Mouse (Mus musculus): ENCODE measurements around the gene Utp20. TPM values are rescaled to one million over a fixed set of nuclear protein-coding genes. Genes with fewer than 3 reads are reported as not detected.
A peak's percentile ranks its signal among the peaks of the same experiment; 100 is the strongest.

Utp20 gene
- 10 to 100 TPM; 15.7 to 23.6 TPM for polyA plus RNA-seq (2017; shearing (Covaris generic))

DNA sequence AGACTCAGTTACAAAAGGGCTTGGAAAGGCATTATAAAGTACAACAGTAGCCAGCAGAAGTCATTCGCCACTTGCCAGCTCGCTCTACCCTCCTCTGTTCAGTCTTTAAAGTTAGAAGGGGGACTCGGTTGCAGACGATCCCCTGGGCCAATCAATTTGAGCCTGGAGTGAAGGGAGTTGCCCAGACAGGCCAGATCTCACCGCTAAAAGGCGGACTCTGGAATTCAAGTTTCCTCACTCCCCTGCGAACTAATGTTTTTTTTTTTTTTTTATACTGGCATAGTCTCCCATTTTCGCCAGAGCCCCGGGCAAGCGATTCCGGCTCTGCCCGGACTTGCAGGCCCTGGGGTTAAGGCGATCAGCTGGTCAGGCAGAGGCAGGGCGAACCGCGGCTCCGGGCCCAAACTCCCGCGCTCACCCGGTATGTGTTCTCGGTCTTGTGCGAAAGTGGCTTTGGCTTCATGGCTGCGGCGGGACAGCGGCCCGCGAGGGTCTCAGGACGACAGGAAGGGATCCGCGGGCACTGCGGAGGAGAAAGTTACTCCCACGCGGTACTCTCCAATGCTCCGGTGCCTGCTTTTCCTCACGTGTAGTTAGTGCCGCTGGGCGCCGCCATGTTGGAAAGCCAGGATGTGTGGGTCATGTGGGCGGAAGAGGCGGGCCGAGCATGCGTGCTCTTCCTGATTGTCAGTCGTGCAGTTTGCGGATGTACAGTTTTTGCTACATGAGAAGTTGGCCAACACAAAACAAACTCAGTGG lies at the start of gene Utp20:
Gene Utp20 (minus strand): TSS at position 617 of the 759 bp plus-strand sequence.
- ATAC-seq = peak; percentile 100

GRCm38 (mm10) chr10:88874870-88875269 lies 48.3 kb upstream of the Utp20 start:
- ATAC-seq = peak; percentile 92

GRCm38 (mm10) chr10:88866017-88866416 lies 39.4 kb upstream of the Utp20 start:
- ATAC-seq = no peak

- ATAC-seq = no peak
Observed at GRCm38 (mm10) chr10:88862293-88862692, 35.7 kb upstream of the Utp20 start.

- no peak for ATAC-seq
Observed at GRCm38 (mm10) chr10:88861416-88861815, 34.8 kb upstream of the Utp20 start.

DNA sequence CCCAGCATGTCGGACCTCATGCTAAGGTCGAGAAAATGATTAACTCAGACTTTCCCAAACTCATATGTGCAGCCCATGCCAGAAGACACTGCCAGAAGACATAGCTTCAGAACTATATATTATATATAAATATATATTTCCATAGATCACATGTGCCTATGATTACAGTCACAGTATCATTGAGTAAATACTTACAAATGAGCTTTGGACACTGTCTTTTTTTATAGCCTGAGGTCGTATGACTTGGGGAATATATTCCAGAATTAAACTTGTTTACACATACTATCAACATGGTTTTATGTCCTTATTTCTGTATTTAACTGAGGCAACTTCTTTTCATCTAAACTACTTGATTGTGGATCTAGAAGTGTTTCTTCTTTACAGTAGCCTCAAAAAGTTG lies 34.3 kb upstream of the Utp20 start:
- no peak for ATAC-seq

GRCm38 (mm10) chr10:88853326-88853725 lies 26.7 kb upstream of the Utp20 start:
- ATAC-seq = no peak

- ATAC-seq = no peak
Observed at GRCm38 (mm10) chr10:88849976-88850375, 23.4 kb upstream of the Utp20 start.

DNA sequence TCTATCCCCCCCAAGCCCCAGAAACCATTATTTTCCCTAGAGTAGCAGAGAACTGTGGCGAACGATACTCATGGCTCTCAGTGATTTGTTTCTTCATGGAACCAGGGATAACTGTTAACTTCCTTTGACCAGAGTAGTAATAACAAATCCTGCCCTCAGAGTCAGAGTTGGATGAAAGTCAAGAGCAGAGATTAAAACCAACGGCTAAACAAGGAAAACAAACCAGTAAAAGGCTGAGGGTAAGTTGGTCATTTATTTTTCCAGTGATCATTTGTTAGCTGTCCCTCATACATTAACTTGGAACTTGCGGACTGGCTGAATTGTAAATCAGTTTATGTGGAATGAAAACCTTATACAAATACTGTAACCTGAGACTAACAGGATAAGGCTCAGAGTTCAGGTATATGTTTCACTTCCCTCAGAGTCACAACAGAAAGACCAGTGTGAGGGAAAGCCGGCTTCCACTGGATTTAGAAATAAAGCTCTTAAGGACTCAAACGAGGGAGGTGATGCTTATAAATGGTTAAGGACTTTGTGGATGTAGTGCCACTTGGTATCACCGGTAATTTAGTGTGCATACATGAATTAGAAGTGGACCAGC lies 22.4 kb upstream of the Utp20 start:
- no peak for ATAC-seq

GRCm38 (mm10) chr10:88834227-88834626 lies 7.6 kb upstream of the Utp20 start:
- ATAC-seq = no peak

DNA sequence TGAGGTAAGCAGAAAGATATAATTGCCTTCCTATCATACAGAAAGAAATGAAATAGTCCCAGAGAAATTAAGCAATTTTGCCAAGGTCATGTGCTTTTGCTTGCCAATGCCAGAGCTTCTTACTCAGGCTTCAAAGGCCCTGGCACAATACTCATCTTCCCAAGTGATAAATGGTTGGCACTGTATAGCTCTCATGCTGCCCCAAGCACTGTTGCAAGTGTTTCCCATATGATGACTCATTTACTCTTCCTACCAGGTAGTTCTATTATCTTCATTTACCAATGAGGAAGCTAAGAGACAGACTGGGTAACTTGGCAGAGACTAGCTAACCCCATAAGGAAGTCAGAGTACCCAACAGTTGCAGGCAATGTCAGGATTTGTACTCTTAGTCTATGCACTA lies 1.8 kb upstream of the Utp20 start:
- ATAC-seq = no peak

- no peak for ATAC-seq
Observed at GRCm38 (mm10) chr10:88827596-88827995, 992 bp upstream of the Utp20 start.

DNA sequence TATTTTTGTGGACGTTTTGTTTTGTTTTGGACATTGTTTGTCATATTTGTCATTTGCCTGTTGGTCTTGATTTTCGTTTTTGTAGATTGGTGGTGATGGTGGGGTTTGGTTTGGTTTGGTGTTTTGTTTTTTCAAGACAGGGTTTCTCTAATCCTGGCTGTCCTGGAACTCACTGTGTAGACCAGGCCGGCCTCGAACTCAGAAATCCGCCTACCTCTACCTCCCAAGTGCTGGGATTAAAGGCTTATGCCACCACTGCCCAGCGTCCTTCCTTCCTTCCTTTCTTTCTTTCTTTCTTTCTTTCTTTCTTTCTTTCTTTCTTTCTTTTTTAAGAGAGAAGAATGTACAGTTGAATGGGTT lies 323 bp upstream of the Utp20 start:
- ATAC-seq = peak; percentile 51

GRCm38 (mm10) chr10:88817335-88817734 lies 9.3 kb downstream of the Utp20 start:
- no peak for ATAC-seq

- ATAC-seq = no peak
Observed at GRCm38 (mm10) chr10:88815256-88815655, 11.3 kb downstream of the Utp20 start.

GRCm38 (mm10) chr10:88811704-88812103 lies 14.9 kb downstream of the Utp20 start:
- no peak for ATAC-seq

- no peak for ATAC-seq
Observed at GRCm38 (mm10) chr10:88802236-88802635, 24.4 kb downstream of the Utp20 start.

GRCm38 (mm10) chr10:88799381-88799780 lies 27.2 kb downstream of the Utp20 start:
- no peak for ATAC-seq

GRCm38 (mm10) chr10:88797452-88797851 lies 29.2 kb downstream of the Utp20 start:
- no peak for ATAC-seq

- no peak for ATAC-seq
Observed at GRCm38 (mm10) chr10:88796939-88797338, 29.7 kb downstream of the Utp20 start.

GRCm38 (mm10) chr10:88795226-88795625 lies 31.4 kb downstream of the Utp20 start:
- no peak for ATAC-seq

GRCm38 (mm10) chr10:88794606-88795005 lies 32.0 kb downstream of the Utp20 start:
- no peak for ATAC-seq

- no peak for ATAC-seq
Observed at GRCm38 (mm10) chr10:88793671-88794070, 32.9 kb downstream of the Utp20 start.

- ATAC-seq = no peak
Observed at GRCm38 (mm10) chr10:88784513-88784931, 42.1 kb downstream of the Utp20 start.
